Mouse (Mus musculus): ENCODE results near the gene Dmrta2.

Dmrta2 gene

GRCm38 (mm10) chr4:109977148-109978067, at the start of gene Dmrta2:
Gene Dmrta2, plus strand, starts transcription at chr4:109978053.
- peak in 1 of 2 experiments; percentile 8 for DNase-seq

- DNase-seq = no peak
Measured at GRCm38 (mm10) chr4:109929058-109929457, 48.8 kb upstream of the Dmrta2 start.

DNA sequence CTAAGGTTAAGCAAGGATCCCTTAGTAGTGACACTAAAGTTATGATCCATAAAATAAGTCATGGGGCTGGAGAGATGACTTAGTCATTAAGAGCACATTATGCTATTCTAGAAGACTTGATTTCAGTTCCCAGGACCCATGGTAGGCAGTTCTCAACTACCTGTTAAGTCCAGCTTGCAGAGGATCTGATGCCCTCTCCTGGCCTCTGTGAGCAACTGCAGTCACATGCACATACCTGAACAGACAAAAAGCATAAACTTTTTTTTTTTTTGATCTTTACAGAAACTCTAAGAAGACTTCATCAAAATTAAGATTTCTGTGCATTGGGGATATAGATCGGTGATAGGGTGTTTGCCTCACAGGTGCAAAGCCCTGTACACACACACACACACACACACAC, 47.4 kb upstream of the Dmrta2 start:
- DNase-seq = peak; percentile 8 to 20

DNA sequence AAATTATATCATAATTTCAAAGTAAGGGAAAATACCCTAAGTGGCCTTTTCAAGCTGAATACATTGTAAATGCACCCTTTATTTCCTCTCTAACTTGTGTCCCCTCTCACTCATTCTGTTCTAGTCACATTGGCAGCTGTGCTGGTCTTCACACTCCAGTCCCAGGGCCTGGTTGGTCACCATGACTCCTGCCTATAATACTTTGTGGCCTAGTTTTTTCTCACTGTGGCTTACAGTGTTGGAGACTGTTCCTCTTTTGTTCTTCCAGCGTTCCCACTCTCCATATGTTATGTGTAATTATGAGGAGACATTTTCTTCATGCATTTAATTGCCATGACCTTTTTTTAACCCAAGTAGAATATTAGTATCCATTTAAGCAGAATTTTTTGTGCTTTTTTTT, 46.9 kb upstream of the Dmrta2 start:
- no peak for DNase-seq

- DNase-seq = no peak
Measured at GRCm38 (mm10) chr4:109936557-109936956, 41.3 kb upstream of the Dmrta2 start.

DNA sequence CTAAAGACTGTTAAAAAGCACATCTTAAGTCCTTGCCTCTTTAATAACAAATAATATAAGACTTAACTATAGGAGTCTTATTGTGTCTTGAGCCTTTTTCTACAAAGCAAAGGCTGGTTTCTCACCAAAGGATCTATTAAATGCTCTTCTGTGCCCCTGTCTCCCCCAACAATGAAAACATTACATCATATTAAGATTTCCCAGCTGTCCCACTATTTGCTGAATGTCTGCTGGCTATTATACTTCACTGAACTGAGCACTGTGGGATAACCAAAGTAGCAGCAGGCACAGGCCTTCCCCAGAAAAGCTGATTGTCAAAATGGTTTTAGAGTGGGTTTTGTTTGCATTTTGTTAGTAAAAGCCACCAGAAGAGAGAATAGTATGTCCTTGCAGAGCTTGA, 38.6 kb upstream of the Dmrta2 start:
- no peak for DNase-seq

GRCm38 (mm10) chr4:109945554-109945953, 32.3 kb upstream of the Dmrta2 start:
- no peak for DNase-seq

DNA sequence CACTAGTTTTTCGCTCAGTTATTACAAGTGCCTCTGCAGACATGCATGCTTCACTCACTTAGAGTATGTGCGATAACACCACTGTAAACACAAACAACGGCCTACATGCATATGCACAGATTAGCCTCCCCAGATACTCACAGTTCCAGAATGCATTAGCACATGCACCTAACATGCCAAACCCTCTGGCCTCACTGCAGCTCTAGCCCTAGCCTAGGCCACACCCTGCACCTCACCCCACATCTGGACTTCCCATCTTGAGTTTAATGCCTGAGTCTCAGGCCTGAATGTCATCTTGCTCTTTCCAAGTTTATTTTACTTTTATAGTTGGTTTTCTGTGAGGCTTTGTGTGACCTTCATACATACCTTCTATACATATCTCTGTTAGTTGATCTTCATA, 28.5 kb upstream of the Dmrta2 start:
- DNase-seq = no peak

GRCm38 (mm10) chr4:109953509-109953908, 24.3 kb upstream of the Dmrta2 start:
- no peak for DNase-seq

- DNase-seq = no peak
Measured at GRCm38 (mm10) chr4:109960201-109960935, 17.5 kb upstream of the Dmrta2 start.

DNA sequence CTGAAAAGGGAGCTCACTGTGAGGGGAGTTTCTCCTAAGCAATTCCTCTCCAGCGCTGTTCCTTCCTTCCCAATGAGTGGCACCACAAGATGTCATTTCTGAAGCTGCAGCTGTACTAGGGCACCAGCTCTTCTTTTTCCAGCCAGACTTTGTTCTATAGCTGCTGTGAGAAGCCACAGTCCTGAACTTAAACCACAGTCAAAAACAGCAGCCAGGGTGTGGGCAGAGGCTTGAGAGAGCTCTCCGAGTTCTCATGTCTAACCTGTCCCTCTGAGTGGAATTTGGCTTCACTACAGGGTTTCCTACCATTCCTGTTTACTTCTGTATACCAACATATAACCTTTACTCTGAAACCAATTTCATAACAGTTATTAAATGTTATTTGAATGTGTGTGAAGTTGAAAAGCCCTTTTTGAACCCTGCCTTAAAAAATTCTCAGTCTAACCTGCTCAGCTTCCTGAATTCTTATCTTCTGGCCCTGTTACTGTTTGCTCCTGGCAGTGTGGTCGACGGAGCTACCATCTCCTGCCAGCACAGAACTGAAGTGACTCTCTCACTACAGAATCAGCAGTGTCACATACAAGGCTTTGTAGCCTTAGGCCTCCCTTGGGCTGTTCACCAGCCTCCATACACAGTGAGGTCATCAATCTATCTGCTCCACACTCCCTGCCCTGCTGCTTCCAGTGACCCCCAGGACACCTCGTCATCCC, 14.1 kb upstream of the Dmrta2 start:
- no peak for DNase-seq

DNA sequence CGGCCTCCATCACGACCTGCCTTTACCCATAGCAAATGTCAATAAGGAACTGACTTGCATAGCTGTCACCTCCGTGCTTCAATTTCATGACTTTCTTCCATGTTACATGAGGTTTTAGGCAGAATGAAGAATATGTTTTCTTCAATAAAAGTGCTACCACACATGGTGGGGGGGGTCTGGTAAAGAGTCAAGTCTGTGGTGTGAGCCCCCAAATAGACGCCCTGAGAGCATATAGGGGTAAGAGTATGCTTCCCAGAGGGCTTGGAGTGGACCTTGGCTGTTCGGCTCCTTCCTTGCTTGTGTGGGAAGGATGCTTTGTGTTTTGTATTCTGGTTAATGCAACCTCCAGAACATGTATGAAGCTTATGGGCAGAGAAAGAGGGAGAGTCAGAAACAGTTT, 8.3 kb upstream of the Dmrta2 start:
- DNase-seq = no peak

DNA sequence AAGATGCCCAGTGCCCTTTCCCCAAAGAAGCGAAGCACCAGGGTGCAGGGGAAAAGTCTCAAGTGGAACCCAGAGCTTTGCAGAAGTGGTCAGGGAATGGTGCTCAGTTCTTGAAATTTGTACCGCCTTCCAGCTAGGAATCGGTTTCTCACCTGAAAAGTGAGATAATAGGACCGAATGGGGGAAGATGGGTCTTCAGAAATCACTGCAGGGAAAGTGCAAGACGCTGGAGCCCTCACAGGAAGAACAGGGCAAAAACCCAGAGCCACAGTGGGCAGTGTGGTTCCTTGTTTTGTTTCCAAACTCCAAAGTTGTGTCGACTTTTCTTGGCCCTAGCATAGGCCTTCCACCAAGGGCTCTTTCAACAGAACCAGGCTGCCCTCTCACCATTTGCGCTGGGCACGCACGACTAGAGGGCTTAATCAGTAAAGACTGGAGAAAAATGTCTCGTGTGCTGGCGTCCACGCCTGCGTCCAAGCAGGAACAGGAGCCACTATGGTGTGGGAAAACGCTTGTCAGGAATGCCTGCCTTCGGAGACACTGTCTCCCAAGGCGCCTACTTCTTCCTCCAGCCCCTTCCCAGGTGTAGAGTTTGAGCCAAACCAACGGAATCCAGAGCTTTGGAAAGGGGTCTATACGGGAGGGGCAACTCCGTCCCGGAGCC, 3.7 kb upstream of the Dmrta2 start:
- no peak for DNase-seq

- DNase-seq = no peak
Measured at GRCm38 (mm10) chr4:109974655-109975380, 3.0 kb upstream of the Dmrta2 start.

GRCm38 (mm10) chr4:109975381-109976240, 2.2 kb upstream of the Dmrta2 start:
- no peak for DNase-seq

GRCm38 (mm10) chr4:109976273-109977147, 1.3 kb upstream of the Dmrta2 start:
- no peak for DNase-seq

GRCm38 (mm10) chr4:109978068-109978857, 410 bp downstream of the Dmrta2 start:
- DNase-seq = no peak

- DNase-seq = no peak
Measured at GRCm38 (mm10) chr4:109978858-109979340, 1.0 kb downstream of the Dmrta2 start.

Data from thymus, postnatal 36 days (tissue).